Mouse (Mus musculus): Measurements from ENCODE around the gene Prn. TPM values are rescaled to one million over a fixed set of nuclear protein-coding genes. Genes with fewer than 3 reads are reported as not detected.

The Prn gene
- polyA plus RNA-seq, 1 experiment from 2014 or later: not detected

DNA sequence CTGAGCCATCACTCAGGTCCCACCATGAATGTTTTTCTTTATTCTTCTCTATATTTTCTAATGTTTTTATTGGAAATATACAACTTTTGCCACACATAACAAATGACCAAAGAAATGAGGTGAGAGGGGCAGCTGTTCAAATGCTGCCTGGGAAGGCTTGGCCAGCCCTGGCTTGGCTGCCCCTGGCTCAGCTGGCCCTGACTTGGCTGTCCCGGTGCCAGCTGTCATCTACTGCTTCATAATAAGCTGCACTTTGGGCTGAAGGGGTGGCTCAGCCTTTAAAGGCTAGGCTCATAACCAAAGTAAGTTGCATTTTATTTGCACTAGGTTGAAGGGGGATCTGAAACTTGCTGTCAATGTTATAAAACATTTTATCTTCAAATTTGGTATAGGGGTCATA, 2.9 kb upstream of the Prn start:
- CTCF ChIA-PET: interaction anchor here (1.4 kb wide), 1 partner anchor 10 kb away, joined by 3 read pairs; no protein-coding TSS in a partner anchor
- in situ Hi-C loops (cut with MboI; ENCODE audit: low pct_unique_long_range_greater_than_20kb): no loop called here
- DNase-seq (ENCODE audit: low read depth, low spot score): no peak
- no peak for ATAC-seq
- no peak for TF ChIP-seq CTCF (IDR thresholded peaks at IDR 0.05)
- POLR2A ChIA-PET: no interaction called here
- H3K27me3 ChIP-seq: no peaks in the 10 kb centered on the region

DNA sequence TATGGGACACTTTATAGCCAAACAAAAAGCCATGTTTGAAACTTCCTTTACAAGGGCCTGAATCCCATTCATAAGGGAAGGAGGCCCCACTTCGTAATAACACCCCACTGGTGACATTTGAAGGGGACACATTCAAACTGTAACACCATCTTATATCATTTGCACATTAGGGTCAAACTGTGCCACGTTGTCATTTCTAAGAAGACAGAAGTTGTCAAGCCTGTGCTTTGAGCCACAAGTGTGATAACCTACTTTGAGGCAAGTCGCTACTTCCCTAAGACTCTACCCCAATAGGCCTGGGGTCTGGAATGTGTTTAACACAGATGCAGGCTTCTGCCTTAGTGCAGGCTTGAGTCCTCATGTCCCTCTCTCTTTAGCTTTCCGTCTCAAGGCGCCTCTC, 2.4 kb upstream of the Prn start:
- no peak for TF ChIP-seq CTCF (IDR thresholded peaks at IDR 0.05)
- ATAC-seq (no peak), DNase-seq (ENCODE audit: low read depth, low spot score) (no peak)
- in situ Hi-C loops (cut with MboI; ENCODE audit: low pct_unique_long_range_greater_than_20kb): no loop called here
- CTCF ChIA-PET: no interaction called here
- POLR2A ChIA-PET: no interaction called here
- no peaks in the 10 kb centered on the region for H3K27me3 ChIP-seq

DNA sequence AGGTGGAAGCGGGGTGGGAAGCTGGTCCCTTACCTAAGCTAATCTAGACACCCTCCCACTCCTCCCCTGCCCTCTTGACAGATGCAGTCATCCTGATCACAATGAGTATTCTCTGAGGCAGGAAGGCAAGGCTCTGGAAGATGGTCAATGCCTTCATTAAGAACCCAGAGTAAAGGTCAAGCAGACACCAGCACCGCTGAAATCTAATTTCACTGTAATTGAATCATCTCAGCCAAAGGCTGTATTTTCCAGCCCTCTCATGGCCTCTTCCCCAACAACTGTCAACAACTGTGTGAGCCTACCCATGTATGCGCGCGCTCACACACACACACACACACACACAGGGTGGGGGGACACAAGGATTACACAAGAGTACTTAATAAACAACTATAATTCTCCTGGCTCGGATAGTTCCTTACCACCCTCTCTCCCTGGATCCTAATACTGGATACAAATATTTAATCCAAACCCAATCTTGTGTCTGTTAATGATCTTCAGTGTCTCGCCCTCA, 1.4 kb upstream of the Prn start:
- ATAC-seq: no peak
- CTCF ChIA-PET: interaction anchor here (2.0 kb wide), 1 partner anchor 81 kb away, joined by 6 read pairs; no protein-coding TSS in a partner anchor
- H3K27me3 ChIP-seq: no peaks in the 10 kb centered on the region
- in situ Hi-C loops (cut with MboI; ENCODE audit: low pct_unique_long_range_greater_than_20kb): no loop called here
- POLR2A ChIA-PET: no interaction called here
- TF ChIP-seq CTCF (IDR thresholded peaks at IDR 0.05): no peak
- no peak for DNase-seq (ENCODE audit: low read depth, low spot score)

DNA sequence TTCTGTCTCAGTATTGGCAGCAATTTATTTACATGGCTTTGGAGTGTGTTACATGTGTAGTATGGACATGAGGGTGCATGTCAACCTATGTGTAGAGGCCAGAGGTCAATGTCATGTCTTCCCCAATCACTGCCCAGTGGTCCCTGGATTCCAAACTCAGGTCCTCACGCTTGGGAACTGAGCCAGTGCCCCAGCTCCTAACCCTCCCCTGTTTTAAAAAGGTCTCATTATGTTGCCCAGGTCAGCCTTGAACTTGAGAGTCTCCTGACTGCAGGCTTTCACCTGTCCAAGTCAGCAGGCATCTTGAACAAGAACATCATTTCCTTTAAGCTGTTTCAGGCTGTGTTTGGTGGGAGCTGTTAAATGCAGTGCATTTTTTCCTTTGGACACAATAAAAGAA, 851 bp upstream of the Prn start:
- H3K27me3 ChIP-seq: no peaks in the 10 kb centered on the region
- in situ Hi-C loops (cut with MboI; ENCODE audit: low pct_unique_long_range_greater_than_20kb): no loop called here
- TF ChIP-seq CTCF (IDR thresholded peaks at IDR 0.05): no peak
- no peak for DNase-seq (ENCODE audit: low read depth, low spot score)
- CTCF ChIA-PET: interaction anchor here (2.0 kb wide), 1 partner anchor 81 kb away, joined by 6 read pairs; no protein-coding TSS in a partner anchor
- no peak for ATAC-seq
- POLR2A ChIA-PET: no interaction called here

DNA sequence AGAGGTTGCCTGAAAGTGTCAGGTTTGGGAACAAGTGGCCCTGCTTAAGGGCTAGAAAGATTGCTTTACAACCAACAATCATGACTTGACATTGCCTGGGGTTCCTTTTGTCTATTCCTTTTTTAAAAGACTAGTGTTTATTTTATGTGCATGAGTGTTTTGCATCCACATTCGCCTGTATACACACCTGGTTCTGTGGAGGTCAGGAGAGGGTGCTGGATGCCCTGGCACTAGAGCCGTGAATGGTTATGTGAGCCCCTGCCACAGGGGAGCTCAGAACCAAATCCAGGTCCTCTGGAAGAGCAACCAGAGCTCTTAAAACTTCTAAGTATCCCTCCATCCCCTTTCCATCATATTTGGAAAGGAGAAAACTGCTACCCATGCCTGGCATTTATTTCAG, 1.1 kb downstream of the Prn start:
- DNase-seq (ENCODE audit: low read depth, low spot score) (no peak), ATAC-seq (no peak)
- no peaks in the 10 kb centered on the region for H3K27me3 ChIP-seq
- POLR2A ChIA-PET: interaction anchor here (1.3 kb wide), 1 partner anchor 25 kb away, joined by 4 read pairs; no protein-coding TSS in a partner anchor
- no peak for TF ChIP-seq CTCF (IDR thresholded peaks at IDR 0.05)
- in situ Hi-C loops (cut with MboI; ENCODE audit: low pct_unique_long_range_greater_than_20kb): no loop called here
- CTCF ChIA-PET: interaction anchor here (1.0 to 1.1 kb wide), 2 partner anchors 25 to 27 kb away, joined by 3 read pairs; no protein-coding TSS in a partner anchor

DNA sequence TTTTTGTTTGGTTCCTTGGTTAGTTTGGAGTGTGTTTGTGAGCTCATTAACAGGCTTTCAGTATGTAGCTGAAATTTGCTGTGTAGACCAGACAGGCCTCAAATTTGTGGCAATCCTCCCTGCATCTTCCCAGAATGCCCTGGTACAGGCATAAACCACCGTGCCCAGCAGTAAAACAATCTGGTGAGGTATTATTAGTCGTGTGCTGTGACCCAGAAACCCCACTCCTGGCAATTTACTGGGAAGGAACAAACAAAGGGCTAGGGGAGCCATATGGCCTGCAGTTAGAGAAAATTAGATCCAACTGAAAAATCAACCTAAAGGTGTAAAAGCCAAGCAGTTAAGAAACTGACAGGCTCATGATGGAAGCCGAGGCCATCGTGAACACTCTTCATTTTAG, 1.6 kb downstream of the Prn start:
- CTCF ChIA-PET: interaction anchor here (1.0 to 1.1 kb wide), 2 partner anchors 24 to 26 kb away, joined by 3 read pairs; no protein-coding TSS in a partner anchor
- in situ Hi-C loops (cut with MboI; ENCODE audit: low pct_unique_long_range_greater_than_20kb): no loop called here
- POLR2A ChIA-PET: interaction anchor here (1.3 kb wide), 1 partner anchor 24 kb away, joined by 4 read pairs; no protein-coding TSS in a partner anchor
- ATAC-seq: no peak
- DNase-seq (ENCODE audit: low read depth, low spot score): no peak
- H3K27me3 ChIP-seq: no peaks in the 10 kb centered on the region
- TF ChIP-seq CTCF (IDR thresholded peaks at IDR 0.05): no peak

DNA sequence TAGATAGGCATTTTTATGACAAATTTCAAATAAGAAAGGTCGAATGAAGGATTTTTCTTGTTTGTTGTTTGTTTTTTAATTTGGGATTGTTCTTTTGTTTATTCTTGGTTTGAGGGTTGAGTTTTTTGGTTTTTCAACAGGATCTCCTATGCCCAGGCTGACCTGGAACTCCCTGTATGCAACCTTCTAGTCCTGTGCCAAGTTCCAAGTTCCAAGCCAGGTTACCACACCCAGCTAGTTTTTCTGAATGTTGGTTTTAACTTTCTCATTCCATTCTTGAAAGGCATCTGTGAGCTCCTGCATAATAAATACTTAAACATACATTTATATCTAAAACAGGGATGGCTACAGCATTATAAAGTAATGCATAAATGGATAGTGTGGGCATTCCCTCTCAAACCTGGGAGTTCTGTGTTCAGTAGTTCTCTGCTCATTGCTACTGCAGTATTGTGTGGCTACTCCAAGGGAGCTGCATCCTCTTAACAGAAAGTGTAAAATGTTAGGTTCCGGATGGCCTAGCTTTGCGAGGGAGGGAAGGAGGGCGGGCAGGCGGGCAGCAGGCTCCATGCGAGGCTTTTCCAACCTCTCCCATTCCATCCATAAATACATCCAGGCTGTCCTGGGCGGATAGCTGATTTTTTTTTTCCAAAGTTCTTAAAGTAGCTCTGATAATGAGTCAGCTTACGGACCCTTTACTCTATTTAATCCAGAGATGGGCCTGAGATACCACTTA, 2.9 kb downstream of the Prn start:
- ChIA-PET CTCF (interaction anchor here (0.8 to 1.5 kb wide), 4 partner anchors 18 to 83 kb away, joined by 3 to 4 read pairs (median 4); no protein-coding TSS in a partner anchor), POLR2A (interaction anchor here (0.8 kb wide), 1 partner anchor 151 kb away, joined by 3 read pairs; no protein-coding TSS in a partner anchor)
- ATAC-seq (no peak), DNase-seq (ENCODE audit: low read depth, low spot score) (no peak)
- H3K27me3 ChIP-seq: no peaks in the 10 kb centered on the region
- in situ Hi-C loops (cut with MboI; ENCODE audit: low pct_unique_long_range_greater_than_20kb): no loop called here
- no peak for TF ChIP-seq CTCF (IDR thresholded peaks at IDR 0.05)

DNA sequence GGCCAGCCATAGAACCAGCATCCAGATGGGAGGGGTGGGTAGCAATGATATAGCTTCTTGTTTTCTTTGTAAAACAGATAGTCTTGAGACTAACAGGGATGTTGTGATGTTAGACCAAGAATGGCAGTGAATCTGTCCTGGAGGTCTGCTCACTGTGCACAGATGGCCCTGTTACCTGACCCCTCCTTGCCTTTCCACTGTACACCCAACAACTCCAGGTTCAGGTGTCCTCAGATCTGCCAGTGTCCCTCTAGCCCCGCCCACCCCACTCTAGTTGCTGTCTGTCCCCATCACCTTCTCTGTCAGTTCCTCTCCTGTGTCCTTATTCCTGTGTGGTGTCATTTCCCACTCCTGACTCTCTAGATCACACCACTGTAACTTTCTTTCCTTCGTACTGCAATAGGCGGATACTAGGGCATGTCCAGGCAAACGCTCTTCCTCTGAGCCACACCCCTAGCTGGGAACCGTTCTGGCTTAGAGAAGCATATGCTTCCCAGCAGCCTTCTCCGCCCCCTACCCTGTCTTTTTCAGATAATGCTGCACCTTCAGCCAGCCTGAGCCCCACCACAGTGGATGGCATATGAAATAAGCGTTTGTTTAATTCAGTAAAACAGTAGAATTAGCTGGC, 22.6 kb downstream of the Prn start:
- DNase-seq (ENCODE audit: low read depth, low spot score): no peak
- POLR2A ChIA-PET: no interaction called here

DNA sequence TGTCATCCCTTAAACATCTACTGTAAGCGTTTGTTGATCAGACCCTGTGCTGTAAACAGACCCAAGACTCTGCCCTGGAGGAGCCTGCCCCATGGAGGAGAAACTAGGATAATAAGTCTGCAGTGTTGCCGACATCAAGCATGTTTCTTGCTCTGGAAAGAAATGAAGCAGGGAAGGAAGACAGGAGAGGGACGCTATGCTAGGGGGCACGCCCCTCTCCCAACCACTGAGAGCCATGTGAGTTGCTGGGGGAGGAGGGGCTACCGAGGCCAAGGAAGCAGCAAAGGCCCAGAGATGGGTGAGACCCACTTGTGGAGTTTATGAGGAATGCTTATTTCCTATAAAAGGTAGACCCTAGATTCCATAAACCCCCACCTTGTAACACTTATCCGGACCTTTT, 23.3 kb downstream of the Prn start:
- in situ Hi-C loops (cut with MboI; ENCODE audit: low pct_unique_long_range_greater_than_20kb): loop anchor here (25.0 kb wide), 2 partner anchors 96 to 371 kb away; partner anchors contain the start of gene Adra1d
- ChIA-PET CTCF (interaction anchor here (1.1 to 1.7 kb wide), 4 partner anchors 19 to 111 kb away, joined by 3 to 6 read pairs (median 4); no protein-coding TSS in a partner anchor), POLR2A (no interaction called here)
- H3K27me3 ChIP-seq: no peaks in the 10 kb centered on the region
- DNase-seq (ENCODE audit: low read depth, low spot score): no peak
- no peak for ATAC-seq
- TF ChIP-seq CTCF (IDR thresholded peaks at IDR 0.05): no peak

More for the DNA sequence above, 22.6 kb downstream of the Prn start:
- H3K27me3 ChIP-seq: no peaks in the 10 kb centered on the region
- CTCF ChIA-PET: interaction anchor here (1.5 to 1.7 kb wide), 3 partner anchors 17 to 106 kb away, joined by 4 to 6 read pairs (median 4); no protein-coding TSS in a partner anchor
- no peak for TF ChIP-seq CTCF (IDR thresholded peaks at IDR 0.05)
- in situ Hi-C loops (cut with MboI; ENCODE audit: low pct_unique_long_range_greater_than_20kb): loop anchor here (25.0 kb wide), 2 partner anchors 95 to 370 kb away; partner anchors contain the start of gene Adra1d
- no peak for ATAC-seq

DNA sequence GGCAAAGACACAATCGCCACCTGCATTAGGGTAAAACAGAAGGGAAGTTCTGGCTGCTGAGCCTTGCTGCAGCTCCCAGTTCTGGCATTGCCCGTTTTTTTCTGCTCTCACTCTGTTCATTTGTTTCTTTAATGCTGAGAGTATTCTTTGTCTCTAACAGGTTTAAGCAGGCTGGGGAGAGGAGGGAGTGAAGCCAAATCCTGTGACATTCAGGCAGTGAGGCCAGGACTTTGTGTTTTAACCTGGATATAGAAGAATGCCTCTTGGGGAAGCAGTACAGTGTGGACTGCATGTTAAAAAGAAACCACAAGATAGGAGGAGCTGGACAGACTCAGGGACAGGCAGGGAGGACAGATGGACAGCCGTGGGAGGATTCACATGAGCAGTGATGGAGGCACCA, 23.8 kb downstream of the Prn start:
- CTCF ChIA-PET: interaction anchor here (1.1 to 1.7 kb wide), 4 partner anchors 19 to 112 kb away, joined by 3 to 6 read pairs (median 4); no protein-coding TSS in a partner anchor
- DNase-seq (ENCODE audit: low read depth, low spot score) (no peak), ATAC-seq (no peak)
- TF ChIP-seq CTCF (IDR thresholded peaks at IDR 0.05): no peak
- H3K27me3 ChIP-seq: no peaks in the 10 kb centered on the region
- in situ Hi-C loops (cut with MboI; ENCODE audit: low pct_unique_long_range_greater_than_20kb): loop anchor here (25.0 kb wide), 2 partner anchors 96 to 371 kb away; partner anchors contain the start of gene Adra1d
- POLR2A ChIA-PET: no interaction called here

Data from Patski (cell line).